Mouse (Mus musculus): Measurements from ENCODE around the gene Kng1.
"Not testable (repeated sequence)": the region's sequence is repeated elsewhere in the genome, so short reads cannot be mapped to it uniquely, and the experiment has no call there.

Gene Kng1

GRCm38 (mm10) chr16:23093321-23093953 is 35.8 kb downstream of the Kng1 start:
- in situ Hi-C loops (cut with MboI, MseI), result no loop called here

- in situ Hi-C loops (cut with MboI, MseI), result no loop called here
These were observed 36.5 kb downstream of the Kng1 start for GRCm38 (mm10) chr16:23094136-23094535.

- in situ Hi-C loops (cut with MboI, MseI), result not testable (repeated sequence)
These were observed 37.9 kb downstream of the Kng1 start for GRCm38 (mm10) chr16:23095581-23095980.

GRCm38 (mm10) chr16:23096886-23097285 is 39.2 kb downstream of the Kng1 start:
- in situ Hi-C loops (cut with MboI, MseI), result not testable (repeated sequence)

GRCm38 (mm10) chr16:23097290-23098104 is 39.8 kb downstream of the Kng1 start:
- in situ Hi-C loops (cut with MboI, MseI), result not testable (repeated sequence)

GRCm38 (mm10) chr16:23098105-23098452 is 40.4 kb downstream of the Kng1 start:
- in situ Hi-C loops (cut with MboI, MseI), result not testable (repeated sequence)

- in situ Hi-C loops (cut with MboI, MseI), result no loop called here
These were observed 42.0 kb downstream of the Kng1 start for GRCm38 (mm10) chr16:23099632-23100031.

- in situ Hi-C loops (cut with MboI, MseI), result no loop called here
These were observed 42.5 kb downstream of the Kng1 start for GRCm38 (mm10) chr16:23100099-23100575.

- in situ Hi-C loops (cut with MboI, MseI), result no loop called here
These were observed 42.9 kb downstream of the Kng1 start for GRCm38 (mm10) chr16:23100613-23101012.

- in situ Hi-C loops (cut with MboI, MseI), result no loop called here
These were observed 44.8 kb downstream of the Kng1 start for GRCm38 (mm10) chr16:23102340-23103037.

GRCm38 (mm10) chr16:23103038-23103745 is 45.5 kb downstream of the Kng1 start:
- in situ Hi-C loops (cut with MboI, MseI), result no loop called here

- in situ Hi-C loops (cut with MboI, MseI), result no loop called here
These were observed 46.2 kb downstream of the Kng1 start for GRCm38 (mm10) chr16:23103841-23104240.

GRCm38 (mm10) chr16:23106121-23106520 is 48.5 kb downstream of the Kng1 start:
- in situ Hi-C loops (cut with MboI, MseI), result no loop called here

- in situ Hi-C loops (cut with MboI, MseI), result no loop called here
These were observed 49.7 kb downstream of the Kng1 start, which contains the start of gene Eif4a2 for GRCm38 (mm10) chr16:23107231-23107942. Eif4a2 (plus strand) TSS chr16:23107444.

GRCm38 (mm10) chr16:23107946-23108759 is 50.5 kb downstream of the Kng1 start:
- in situ Hi-C loops (cut with MboI, MseI), result no loop called here

GRCm38 (mm10) chr16:23108943-23109342 is 51.3 kb downstream of the Kng1 start:
- in situ Hi-C loops (cut with MboI, MseI), result no loop called here

- in situ Hi-C loops (cut with MboI, MseI), result no loop called here
These were observed 52.0 kb downstream of the Kng1 start for GRCm38 (mm10) chr16:23109350-23110280.

- in situ Hi-C loops (cut with MboI, MseI), result no loop called here
These were observed 54.7 kb downstream of the Kng1 start for GRCm38 (mm10) chr16:23112348-23112747.

GRCm38 (mm10) chr16:23112861-23113435 is 55.3 kb downstream of the Kng1 start:
- in situ Hi-C loops (cut with MboI, MseI), result no loop called here
